Mouse (Mus musculus) right cerebral cortex, adult 18-20 months (tissue): ENCODE data around the gene Esp22.
"Not testable (repeated sequence)": the region's sequence is repeated elsewhere in the genome, so short reads cannot be mapped to it uniquely, and the experiment has no call there.

ENCODE experiments used
- DNase-seq: peaks from one replicate; pipeline ENCODE4 v3.0.0; 2022; ENCODE audit warnings: mixed read lengths

Esp22 gene

GRCm38 (mm10) chr17:39095034-39095433, at the start of gene Esp22:
Gene Esp22, plus strand, starts transcription at chr17:39095334.
- DNase-seq: no peak

- DNase-seq: no peak
Observed at GRCm38 (mm10) chr17:39063641-39064040, 31.5 kb upstream of the Esp22 start.

GRCm38 (mm10) chr17:39076937-39077336, 18.2 kb upstream of the Esp22 start, which contains the start of gene Esp23:
Gene Esp23, minus strand, starts transcription at chr17:39077037.
- no peak for DNase-seq

- DNase-seq: not testable (repeated sequence)
Observed at GRCm38 (mm10) chr17:39107126-39107525, 12.0 kb downstream of the Esp22 start.

GRCm38 (mm10) chr17:39129156-39129555, 34.0 kb downstream of the Esp22 start:
- DNase-seq: not testable (repeated sequence)
